Mouse (Mus musculus) kidney, adult 2 months (tissue): ENCODE data around the gene Cyp27a1.
A peak's percentile ranks its signal among the peaks of the same experiment; 100 is the strongest.

ENCODE experiments used
- CTCF ChIP-seq: fragments of 200-500 bp; conservative IDR thresholded peaks from 2 replicates; pipeline ENCODE4 v1.5.1; 2011; ENCODE audit warnings: low read depth, mild to moderate bottlenecking, control low read depth, low read length, moderate library complexity, mixed read lengths; ENCODE audit not compliant: insufficient read depth, insufficient read length
- POLR2A ChIP-seq: fragments of 200-500 bp; IDR thresholded peaks from one replicate; pipeline ENCODE4 v1.6.1; 2011; ENCODE audit warnings: low read depth, low read length, control low read depth

- TF ChIP-seq CTCF (0 out of 2 replicates have a peak, but pooled peaks have one; percentile 4), POLR2A (no peak)
Observed at GRCm38 (mm10) chr1:74750683-74751082, 37.3 kb downstream of the Cyp27a1 start.
